Mouse (Mus musculus) naive thymus-derived CD4-positive, alpha-beta T cell, adult 2 months (primary cell): ENCODE measurements around the gene Olfr137.

Source experiments
- DNase-seq: peaks from one replicate; pipeline ENCODE4 v3.0.0-alpha.2; 2011; ENCODE audit warnings: low read depth

The Olfr137 gene

GRCm38 (mm10) chr17:38307470-38307869, at the start of gene Olfr137:
Gene Olfr137 (minus strand): TSS chr17:38307570.
- no peak for DNase-seq

DNA sequence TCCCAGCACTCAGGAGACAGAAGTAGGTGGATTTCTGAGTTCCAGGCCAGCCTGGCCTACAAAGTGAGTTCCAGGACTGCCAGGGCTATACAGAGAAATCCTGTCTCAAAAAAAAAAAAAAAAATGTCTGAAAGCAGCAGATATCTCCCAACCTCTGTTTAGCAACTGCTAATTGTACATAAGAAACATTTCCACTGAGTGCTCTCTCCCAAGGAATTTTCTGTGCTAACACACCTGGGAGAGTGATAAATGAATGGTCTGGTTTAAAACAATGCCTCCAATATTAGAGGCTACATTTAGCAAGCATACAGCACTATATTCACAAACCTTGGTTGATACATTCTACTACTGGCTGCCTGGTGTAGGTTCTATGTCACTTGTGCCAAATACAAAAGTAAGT, 22.2 kb upstream of the Olfr137 start, which contains the start of gene Olfr136:
Olfr136 (plus strand) TSS at position 301 of the 400 bp plus-strand sequence.
- DNase-seq = no peak

DNA sequence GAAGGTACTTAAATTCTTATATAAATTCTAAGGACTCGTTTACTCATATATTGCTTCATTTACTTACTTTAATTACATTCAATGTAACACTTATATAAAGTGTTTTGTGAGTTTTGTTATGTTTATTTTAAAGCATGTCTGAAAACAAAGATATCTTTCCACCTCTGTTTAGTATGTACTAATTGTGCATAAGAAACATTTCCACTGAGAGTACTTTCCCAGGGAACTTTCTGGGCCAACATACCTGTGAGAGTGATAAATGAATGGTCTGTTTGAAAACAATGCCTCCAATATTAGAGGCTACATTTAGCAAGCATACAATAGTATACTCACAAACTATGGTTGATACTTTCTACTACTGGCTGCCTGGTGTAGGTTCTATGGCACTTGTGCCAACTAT, 46.6 kb downstream of the Olfr137 start, which contains the start of gene Olfr138:
Olfr138 (plus strand) TSS at position 301 of the 400 bp plus-strand sequence.
- no peak for DNase-seq
